Mouse (Mus musculus) right cerebral cortex, adult 2 months (tissue): ENCODE data around the gene Tfcp2l1.
A peak's percentile ranks its signal among the peaks of the same experiment; 100 is the strongest.

Experiments used
- DNase-seq, 2 experiments: peaks; one replicate each; pipeline ENCODE4 v3.0.0; 2021 to 2022; ENCODE audit warnings: low spot score in 2 of 2

Gene Tfcp2l1

DNA sequence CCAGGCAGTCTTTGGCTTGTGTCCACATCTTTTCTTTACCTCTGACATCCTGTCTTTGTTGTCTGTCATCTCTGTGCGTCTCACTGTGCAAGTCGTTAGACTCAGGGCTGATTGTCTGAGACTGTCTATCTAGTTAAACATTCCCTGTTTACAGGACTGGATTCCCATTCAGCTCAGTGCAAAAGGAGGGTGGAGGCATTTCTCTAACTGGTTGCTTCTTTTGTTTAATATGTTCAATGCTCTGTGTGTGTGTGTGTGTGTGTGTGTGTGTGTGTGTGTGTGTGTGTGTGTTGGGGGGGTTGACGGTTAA is 23.0 kb downstream of the Tfcp2l1 start:
- DNase-seq = no peak

DNA sequence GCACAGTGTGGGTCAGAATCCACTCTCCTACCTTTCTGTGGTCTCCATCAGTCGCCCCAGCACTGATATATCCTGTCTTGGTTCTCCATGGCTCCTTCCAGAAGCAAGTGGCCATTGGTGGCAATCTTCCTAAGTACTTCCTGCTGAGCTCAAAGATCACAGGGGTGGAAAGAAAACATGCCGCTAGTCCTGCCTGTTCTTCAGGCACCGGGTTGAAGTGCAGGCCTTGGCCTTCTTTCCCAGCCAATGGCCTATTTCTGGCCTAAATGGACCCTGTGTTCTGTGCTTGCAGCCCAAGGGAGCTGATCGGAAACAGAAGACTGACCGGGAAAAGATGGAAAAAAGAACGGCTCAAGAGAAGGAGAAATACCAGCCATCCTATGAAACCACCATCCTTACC is 31.0 kb downstream of the Tfcp2l1 start:
- DNase-seq = no peak

DNA sequence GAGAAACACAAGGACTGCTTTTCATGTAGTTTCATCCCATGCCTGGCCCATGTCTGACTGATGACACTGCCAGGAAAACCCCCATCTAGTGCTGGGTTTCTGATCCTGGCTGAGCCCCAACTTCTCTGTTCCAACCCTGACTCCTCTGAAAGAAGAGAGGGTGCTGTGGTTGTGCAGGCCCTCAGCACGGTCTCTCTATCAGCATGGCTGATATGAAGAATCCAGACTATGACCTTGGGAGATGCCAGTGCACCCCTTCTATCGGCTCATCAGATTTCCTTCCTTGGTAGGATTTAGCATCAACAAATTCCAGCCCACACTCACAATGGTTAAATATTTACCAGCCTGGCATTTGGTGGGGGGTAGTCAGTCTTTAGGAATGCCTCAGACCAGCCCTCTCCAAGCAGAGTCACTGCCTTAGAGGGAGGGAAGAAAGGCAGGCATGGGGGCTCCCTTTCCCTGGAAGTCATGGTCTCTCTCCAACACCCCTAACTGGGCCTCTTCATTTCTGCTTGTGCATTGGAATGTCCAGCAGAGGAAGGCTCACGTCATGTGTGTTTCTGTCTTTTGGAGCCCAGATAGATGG is 33.2 kb downstream of the Tfcp2l1 start:
- DNase-seq = no peak

DNA sequence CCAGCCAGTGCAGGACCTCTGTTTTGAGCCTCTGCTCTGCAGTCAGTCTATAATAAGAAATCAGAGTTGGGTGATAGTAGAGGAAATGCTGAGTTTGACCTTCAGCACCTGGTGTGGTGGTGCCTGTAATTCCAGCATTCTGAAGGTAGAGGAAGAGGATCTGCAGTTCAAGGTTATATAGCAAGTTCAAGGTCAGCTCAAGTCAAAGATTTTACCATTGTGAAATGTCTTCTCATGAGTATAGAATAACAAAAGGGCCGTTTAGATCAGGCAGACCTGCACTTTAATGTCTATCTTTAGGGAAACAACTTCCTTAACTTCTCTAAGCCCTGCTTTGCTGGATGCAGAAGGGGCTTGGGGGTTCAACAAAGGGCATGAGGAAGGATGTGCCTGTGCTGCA is 35.3 kb downstream of the Tfcp2l1 start:
- no peak for DNase-seq

DNA sequence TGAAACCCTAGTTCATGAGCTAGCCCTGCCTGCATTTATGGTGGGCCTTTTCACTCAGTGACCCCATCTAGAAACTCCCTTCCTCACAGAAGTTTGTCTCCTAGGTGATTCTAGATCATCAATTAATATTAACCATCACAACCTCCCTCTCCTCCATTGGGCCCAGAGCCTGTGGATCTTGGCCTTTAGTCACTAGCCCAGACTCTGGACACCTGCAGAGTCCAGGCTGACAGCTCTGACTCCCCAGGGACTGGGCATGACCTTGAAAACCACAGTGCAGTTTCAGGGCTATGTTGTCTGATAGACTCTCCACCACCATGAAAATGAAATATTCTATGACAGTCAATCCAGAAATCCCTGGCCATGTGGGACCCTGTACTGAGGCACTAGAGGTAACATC is 39.8 kb downstream of the Tfcp2l1 start:
- DNase-seq = no peak

- peak in 1 of 2 experiments; percentile 11 for DNase-seq
These were observed 44.5 kb downstream of the Tfcp2l1 start for GRCm38 (mm10) chr1:118672196-118672595.

DNA sequence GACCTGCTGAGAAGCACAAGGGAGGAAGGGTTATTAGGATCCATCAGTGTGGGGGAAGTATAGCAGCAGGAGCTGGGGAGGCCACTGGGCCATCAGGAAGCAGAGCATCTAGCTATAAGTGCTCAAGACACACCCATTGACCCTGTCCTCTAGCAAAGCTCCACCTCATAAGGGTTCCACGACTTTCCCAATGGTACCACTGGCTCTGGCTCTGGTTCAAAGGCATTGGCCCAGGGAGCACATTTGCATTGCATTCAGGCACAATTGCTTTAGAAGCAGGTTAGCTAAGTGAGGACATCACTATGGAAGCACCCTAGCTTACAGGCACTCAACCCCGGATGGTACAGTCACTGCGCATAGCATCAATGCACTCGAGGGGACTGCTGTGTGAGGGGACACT is 46.4 kb downstream of the Tfcp2l1 start:
- no peak for DNase-seq

DNA sequence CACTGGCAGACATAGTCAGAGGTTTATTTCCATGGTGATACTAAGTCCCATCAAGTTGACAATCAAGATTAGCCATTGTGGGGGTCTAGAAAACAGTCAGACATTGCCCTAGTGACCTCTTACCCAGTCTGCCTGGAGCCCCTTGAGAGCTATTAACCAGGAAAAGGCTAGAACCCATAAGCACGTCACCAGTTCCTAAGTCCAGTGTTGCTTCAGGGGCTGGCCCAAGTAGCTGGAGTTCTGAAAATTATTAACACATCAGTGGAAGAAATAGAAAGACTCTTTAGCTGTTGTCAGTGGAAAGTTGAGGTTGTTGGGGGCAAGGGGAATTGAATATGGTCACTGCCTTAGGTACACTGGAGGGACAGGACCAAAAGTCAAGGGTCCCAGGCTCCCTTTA is 54.2 kb downstream of the Tfcp2l1 start:
- no peak for DNase-seq

GRCm38 (mm10) chr1:118683686-118684085 is 55.9 kb downstream of the Tfcp2l1 start:
- no peak for DNase-seq

- DNase-seq = no peak
These were observed 60.0 kb downstream of the Tfcp2l1 start for GRCm38 (mm10) chr1:118687726-118688125.

DNA sequence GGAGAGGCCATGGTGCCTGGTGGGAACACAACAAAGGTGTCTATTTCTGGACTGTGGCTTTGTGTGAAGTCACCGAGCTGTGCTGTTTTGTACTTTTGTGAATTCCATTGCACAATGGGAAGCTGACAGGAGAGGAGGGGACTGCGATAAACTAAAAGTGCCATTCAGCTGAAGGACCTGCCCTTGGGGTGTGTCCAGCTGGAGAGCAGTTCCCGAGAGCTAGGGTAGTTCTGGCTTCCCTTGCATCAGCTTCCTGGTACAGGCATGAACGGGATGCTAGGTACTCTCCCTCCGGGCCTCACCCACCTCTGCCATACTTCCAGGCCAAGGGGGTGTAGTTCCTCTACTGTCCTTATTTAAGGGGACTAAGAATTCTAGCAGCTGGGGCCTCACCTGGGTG is 62.1 kb downstream of the Tfcp2l1 start:
- DNase-seq = no peak

GRCm38 (mm10) chr1:118694436-118694835 is 66.7 kb downstream of the Tfcp2l1 start:
- DNase-seq = no peak

- no peak for DNase-seq
These were observed 70.2 kb downstream of the Tfcp2l1 start for GRCm38 (mm10) chr1:118697906-118698305.

- DNase-seq = no peak
These were observed 71.6 kb downstream of the Tfcp2l1 start for GRCm38 (mm10) chr1:118699118-118699890.

- no peak for DNase-seq
These were observed 72.2 kb downstream of the Tfcp2l1 start for GRCm38 (mm10) chr1:118699961-118700360.

DNA sequence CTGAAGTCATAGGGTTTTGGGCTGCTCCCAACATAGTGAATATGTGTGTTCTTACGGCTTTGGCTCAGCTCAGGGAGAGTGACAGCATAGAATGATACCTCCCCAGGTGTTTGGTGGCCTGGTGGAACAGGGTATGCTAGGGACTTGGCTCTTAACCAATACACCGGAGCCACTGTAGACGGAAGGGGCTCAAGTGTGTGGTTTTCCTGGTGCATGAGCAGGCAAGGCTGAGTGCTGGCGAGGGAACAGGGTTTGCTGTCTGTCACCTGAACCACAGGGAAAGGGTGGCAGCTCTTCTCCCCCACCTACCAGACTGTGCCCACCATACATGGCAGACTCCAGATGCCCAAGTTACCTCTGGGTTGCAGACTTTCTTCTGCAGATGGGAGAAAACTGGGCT is 83.9 kb downstream of the Tfcp2l1 start:
- no peak for DNase-seq

GRCm38 (mm10) chr1:118716225-118716624 is 88.5 kb downstream of the Tfcp2l1 start:
- DNase-seq = peak in 1 of 2 experiments; percentile 1

DNA sequence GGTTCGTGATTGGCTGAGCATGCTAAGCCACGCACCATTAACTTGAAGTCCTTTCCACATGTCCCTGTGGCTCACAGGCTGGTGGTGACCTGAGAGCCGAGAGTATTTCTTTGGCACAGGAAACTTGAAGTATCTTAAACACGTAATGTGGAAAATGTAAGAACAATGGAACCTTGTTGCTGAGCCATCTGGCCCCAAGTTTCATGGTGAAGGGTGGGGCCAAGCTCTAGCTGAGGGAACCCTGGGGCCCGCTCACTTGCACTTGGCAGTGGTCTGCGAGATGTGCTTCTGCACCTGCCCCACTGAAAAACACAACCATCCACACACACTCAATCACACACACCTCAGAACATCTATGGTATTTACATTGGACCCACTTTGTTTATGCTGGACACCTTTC is 90.3 kb downstream of the Tfcp2l1 start:
- DNase-seq = no peak

DNA sequence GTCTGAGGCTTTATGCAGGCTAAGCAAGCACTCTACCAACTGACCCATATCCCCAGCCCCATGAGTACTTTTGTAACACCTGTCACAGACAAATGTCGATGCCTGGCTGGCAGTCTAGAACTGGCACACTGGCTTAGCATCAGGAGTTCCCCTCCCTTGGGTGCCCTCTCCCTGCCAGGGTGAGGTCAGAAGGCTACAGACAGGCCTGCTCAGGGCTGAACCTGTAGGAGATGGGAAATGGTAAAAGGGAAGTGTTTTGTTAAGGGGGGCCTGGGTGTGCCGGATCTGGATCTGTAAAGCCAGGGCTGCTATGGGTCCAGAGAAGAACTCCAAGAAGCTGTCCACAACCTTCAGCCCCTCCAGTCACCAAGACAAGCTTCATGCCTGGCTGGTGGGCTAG is 92.0 kb downstream of the Tfcp2l1 start:
- no peak for DNase-seq

GRCm38 (mm10) chr1:118720474-118721095 is 92.8 kb downstream of the Tfcp2l1 start:
- DNase-seq = no peak

DNA sequence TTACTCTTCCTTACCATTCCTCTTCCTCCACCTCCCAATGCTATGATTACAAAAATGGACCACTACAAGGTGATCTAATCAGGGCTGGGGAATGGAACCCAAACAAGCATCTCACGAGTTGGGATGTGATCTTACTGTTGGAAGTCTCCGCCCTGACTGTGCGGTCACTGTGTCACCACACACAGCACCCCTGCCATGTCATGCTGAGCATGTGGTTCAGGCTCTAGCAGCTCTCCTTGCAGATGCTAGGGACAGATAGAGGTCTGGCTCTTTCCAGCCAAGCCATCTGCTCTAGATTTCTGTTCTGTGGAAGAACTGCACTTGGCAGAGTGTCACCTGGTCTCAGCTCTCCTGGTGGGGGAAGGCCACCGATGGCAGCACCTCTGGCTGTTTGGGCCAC is 99.3 kb downstream of the Tfcp2l1 start:
- no peak for DNase-seq

- DNase-seq = no peak
These were observed 101.1 kb downstream of the Tfcp2l1 start for GRCm38 (mm10) chr1:118728796-118729195.
